Mouse (Mus musculus): ENCODE results near the gene Pnpla7.

- no peak for TF ChIP-seq CTCF (IDR thresholded peaks at IDR 0.05; ENCODE audit: extremely low read depth, insufficient read length, insufficient replicate concordance, low read depth, low read length)
- no peak for TF ChIP-seq POLR2A (IDR thresholded peaks at IDR 0.05; ENCODE audit: low read depth, low read length)
Observed at GRCm38 (mm10) chr2:25025109-25025508, 49.3 kb downstream of the Pnpla7 start.
